Mouse (Mus musculus) embryonic facial prominence, embryonic 15.5 days (tissue): ENCODE data around the gene Syne2. TPM values are rescaled to one million over a fixed set of nuclear protein-coding genes. Genes with fewer than 3 reads are reported as not detected.

Experiments
- ATAC-seq: fragments of 200-750 bp; cut with Nextera tagmentation; 2 replicates; pipeline ENCODE4 v1.8.0; 2017; ENCODE audit warnings: low read depth, moderate TSS enrichment; ENCODE audit not compliant: insufficient number of reproducible peaks, low FRiP score, low TSS enrichment
- H3K27ac ChIP-seq: fragments of 300-500 bp; sonication (generic); replicated peaks from 2 replicates; pipeline ENCODE4 v1.5.1; 2015; ENCODE audit warnings: mild to moderate bottlenecking, inconsistent platforms
- H3K27me3 ChIP-seq: fragments of 300-500 bp; sonication (generic); 2 replicates; pipeline ENCODE4 v1.6.1; 2015; ENCODE audit warnings: inconsistent platforms
- H3K36me3 ChIP-seq: fragments of 300-500 bp; sonication (generic); 2 replicates; pipeline ENCODE4 v1.6.1; 2015; ENCODE audit warnings: mild to moderate bottlenecking, inconsistent platforms
- H3K4me1 ChIP-seq: fragments of 300-500 bp; sonication (generic); 2 replicates; pipeline ENCODE4 v1.6.1; 2015; ENCODE audit warnings: inconsistent platforms
- H3K4me2 ChIP-seq: fragments of 300-500 bp; sonication (generic); replicated peaks from 2 replicates; pipeline ENCODE4 v1.6.1; 2015; ENCODE audit warnings: mild to moderate bottlenecking, inconsistent platforms
- H3K4me3 ChIP-seq: fragments of 300-500 bp; sonication (generic); replicated peaks from 2 replicates; pipeline ENCODE4 v1.5.1; 2015; ENCODE audit warnings: mild to moderate bottlenecking, inconsistent platforms
- H3K9ac ChIP-seq: fragments of 300-500 bp; sonication (generic); 2 replicates; pipeline ENCODE4 v1.6.1; 2015; ENCODE audit warnings: inconsistent platforms
- H3K9me3 ChIP-seq: fragments of 300-500 bp; sonication (generic); replicated peaks from 2 replicates; pipeline ENCODE4 v1.6.1; 2016; ENCODE audit warnings: inconsistent platforms
- WGBS: fragments of 180-500 bp; shearing (Covaris S2); methylation state at CpG from one replicate; pipeline ENCODE4 v1.1.7; 2015; 5-methylcytosine and 5-hydroxymethylcytosine counted together
- polyA plus RNA-seq: library from polyadenylated mRNA; unstranded; fragments of >200 nt; fragmentation: Nextera tagmentation; extraction: Ambion mirVana; gene quantifications from 2 replicates; pipeline ENCODE4 v1.2.1, GENCODE M21; 2015

Gene Syne2
- polyA plus RNA-seq, 1 experiment from 2014 or later = 40.8 TPM

- no peaks in the 10 kb centered on the region for H3K36me3 ChIP-seq
- 0 out of 2 replicates have a peak, but pooled peaks have one; percentile 45 for ATAC-seq
- H3K4me3 ChIP-seq = no peak overlapping the region
- H3K9ac ChIP-seq = no peak overlapping the region
- 32% methylated on average over 12 of the region's 12 CpGs for WGBS
- peaks cover 36% of the 10 kb centered on the region for H3K4me1 ChIP-seq
- no peaks in the 10 kb centered on the region for H3K9me3 ChIP-seq
- H3K27ac ChIP-seq = peak overlapping the region; percentile 56; the same call in 1 of the 2 replicates
- H3K4me2 ChIP-seq = peak overlapping the region; percentile 26
- no peaks in the 10 kb centered on the region for H3K27me3 ChIP-seq
Measured at GRCm38 (mm10) chr12:75833149-75833959, 15.4 kb downstream of the Syne2 start.

- Histone ChIP-seq H3K4me3 (no peak overlapping the region), H3K27me3 (no peaks in the 10 kb centered on the region), H3K9me3 (no peaks in the 10 kb centered on the region), H3K27ac (peak overlapping the region; percentile 56; the same call in 1 of the 2 replicates), H3K4me2 (peak overlapping the region; percentile 26), H3K9ac (no peak overlapping the region), H3K36me3 (no peaks in the 10 kb centered on the region), H3K4me1 (peaks cover 36% of the 10 kb centered on the region)
- ATAC-seq = 0 out of 2 replicates have a peak, but pooled peaks have one; percentile 45
- WGBS = 19% methylated on average over 14 of the region's 14 CpGs
Measured at GRCm38 (mm10) chr12:75833960-75834729, 16.2 kb downstream of the Syne2 start.

GRCm38 (mm10) chr12:75836524-75836962 is 18.6 kb downstream of the Syne2 start:
- H3K4me1 ChIP-seq = peaks cover 30% of the 10 kb centered on the region
- no peak overlapping the region for H3K4me2 ChIP-seq
- no peaks in the 10 kb centered on the region for H3K9me3 ChIP-seq
- ATAC-seq = no peak
- no peak overlapping the region for H3K9ac ChIP-seq
- H3K4me3 ChIP-seq = no peak overlapping the region
- H3K27me3 ChIP-seq = no peaks in the 10 kb centered on the region
- no peak overlapping the region for H3K27ac ChIP-seq
- no peaks in the 10 kb centered on the region for H3K36me3 ChIP-seq
- 35% methylated on average over 11 of the region's 11 CpGs for WGBS

- H3K36me3 ChIP-seq = no peaks in the 10 kb centered on the region
- H3K27me3 ChIP-seq = no peaks in the 10 kb centered on the region
- H3K9ac ChIP-seq = no peak overlapping the region
- no peak overlapping the region for H3K27ac ChIP-seq
- H3K4me2 ChIP-seq = no peak overlapping the region
- H3K4me1 ChIP-seq = peaks cover 30% of the 10 kb centered on the region
- 78% methylated on average over 4 of the region's 4 CpGs for WGBS
- no peaks in the 10 kb centered on the region for H3K9me3 ChIP-seq
- H3K4me3 ChIP-seq = no peak overlapping the region
- no peak for ATAC-seq
Measured at GRCm38 (mm10) chr12:75837462-75837861, 19.5 kb downstream of the Syne2 start.

- no peak overlapping the region for H3K9ac ChIP-seq
- no peak for ATAC-seq
- H3K9me3 ChIP-seq = no peaks in the 10 kb centered on the region
- no peak overlapping the region for H3K4me3 ChIP-seq
- H3K4me1 ChIP-seq = peaks cover 18% of the 10 kb centered on the region
- 74% methylated on average over 11 of the region's 11 CpGs for WGBS
- H3K27me3 ChIP-seq = no peaks in the 10 kb centered on the region
- no peak overlapping the region for H3K4me2 ChIP-seq
- no peaks in the 10 kb centered on the region for H3K36me3 ChIP-seq
- no peak overlapping the region for H3K27ac ChIP-seq
Measured at GRCm38 (mm10) chr12:75839083-75839736, 21.3 kb downstream of the Syne2 start.

- 68% methylated on average over 7 of the region's 7 CpGs for WGBS
- ATAC-seq = no peak
- Histone ChIP-seq H3K9me3 (no peaks in the 10 kb centered on the region), H3K36me3 (no peaks in the 10 kb centered on the region), H3K4me3 (no peak overlapping the region), H3K27me3 (no peaks in the 10 kb centered on the region), H3K4me1 (peaks cover 7% of the 10 kb centered on the region; the same call in 1 of the 2 replicates), H3K4me2 (no peak overlapping the region), H3K27ac (no peak overlapping the region), H3K9ac (no peak overlapping the region)
Measured at GRCm38 (mm10) chr12:75841183-75841582, 23.2 kb downstream of the Syne2 start.

GRCm38 (mm10) chr12:75844311-75844710 is 26.4 kb downstream of the Syne2 start:
- H3K27ac ChIP-seq = no peak overlapping the region
- H3K9me3 ChIP-seq = no peaks in the 10 kb centered on the region
- no peaks in the 10 kb centered on the region for H3K27me3 ChIP-seq
- 82% methylated on average over 4 of the region's 4 CpGs for WGBS
- no peaks in the 10 kb centered on the region for H3K36me3 ChIP-seq
- no peak overlapping the region for H3K4me2 ChIP-seq
- no peaks in the 10 kb centered on the region for H3K4me1 ChIP-seq
- no peak for ATAC-seq
- no peak overlapping the region for H3K4me3 ChIP-seq
- no peak overlapping the region for H3K9ac ChIP-seq

- H3K4me1 ChIP-seq = no peaks in the 10 kb centered on the region
- H3K4me3 ChIP-seq = no peak overlapping the region
- no peaks in the 10 kb centered on the region for H3K27me3 ChIP-seq
- H3K4me2 ChIP-seq = no peak overlapping the region
- WGBS = 67% methylated on average over 9 of the region's 9 CpGs
- H3K9ac ChIP-seq = no peak overlapping the region
- H3K36me3 ChIP-seq = no peaks in the 10 kb centered on the region
- H3K27ac ChIP-seq = no peak overlapping the region
- H3K9me3 ChIP-seq = no peaks in the 10 kb centered on the region
- ATAC-seq = no peak
Measured at GRCm38 (mm10) chr12:75845070-75845469, 27.1 kb downstream of the Syne2 start.

- Histone ChIP-seq H3K9me3 (no peaks in the 10 kb centered on the region), H3K4me3 (no peak overlapping the region), H3K9ac (no peak overlapping the region), H3K36me3 (no peaks in the 10 kb centered on the region), H3K27me3 (no peaks in the 10 kb centered on the region), H3K4me1 (no peaks in the 10 kb centered on the region), H3K4me2 (no peak overlapping the region), H3K27ac (no peak overlapping the region)
- WGBS = 83% methylated on average over 12 of the region's 12 CpGs
- ATAC-seq = no peak
Measured at GRCm38 (mm10) chr12:75846513-75846912, 28.6 kb downstream of the Syne2 start.

- H3K27ac ChIP-seq = no peak overlapping the region
- no peaks in the 10 kb centered on the region for H3K27me3 ChIP-seq
- H3K9me3 ChIP-seq = no peaks in the 10 kb centered on the region
- WGBS = 56% methylated on average over 3 of the region's 3 CpGs
- H3K4me1 ChIP-seq = no peaks in the 10 kb centered on the region
- ATAC-seq = no peak
- H3K4me3 ChIP-seq = no peak overlapping the region
- H3K4me2 ChIP-seq = no peak overlapping the region
- no peaks in the 10 kb centered on the region for H3K36me3 ChIP-seq
- H3K9ac ChIP-seq = no peak overlapping the region
Measured at GRCm38 (mm10) chr12:75850205-75850604, 32.3 kb downstream of the Syne2 start.

GRCm38 (mm10) chr12:75851481-75851880 is 33.5 kb downstream of the Syne2 start:
- Histone ChIP-seq H3K4me3 (no peak overlapping the region), H3K27me3 (no peaks in the 10 kb centered on the region), H3K27ac (no peak overlapping the region), H3K9ac (no peak overlapping the region), H3K4me1 (no peaks in the 10 kb centered on the region), H3K36me3 (no peaks in the 10 kb centered on the region), H3K9me3 (no peaks in the 10 kb centered on the region), H3K4me2 (no peak overlapping the region)
- no peak for ATAC-seq
- 55% methylated on average over 8 of the region's 8 CpGs for WGBS
